Mouse (Mus musculus): ENCODE results near the gene Gpc6.

Gpc6 gene

GRCm38 (mm10) chr14:117451391-117451991 is 526.4 kb downstream of the Gpc6 start:
- no peak for DNase-seq (ENCODE audit: low read depth, low spot score)

- DNase-seq (ENCODE audit: low read depth, low spot score) = no peak
Observed at GRCm38 (mm10) chr14:117452150-117452549, 527.0 kb downstream of the Gpc6 start.

GRCm38 (mm10) chr14:117473378-117473777 is 548.3 kb downstream of the Gpc6 start:
- no peak for DNase-seq (ENCODE audit: low read depth, low spot score)

- no peak for DNase-seq (ENCODE audit: low read depth, low spot score)
Observed at GRCm38 (mm10) chr14:117478879-117479278, 553.8 kb downstream of the Gpc6 start.

GRCm38 (mm10) chr14:117487161-117487754 is 562.1 kb downstream of the Gpc6 start:
- no peak for DNase-seq (ENCODE audit: low read depth, low spot score)

- DNase-seq (ENCODE audit: low read depth, low spot score) = no peak
Observed at GRCm38 (mm10) chr14:117490469-117490868, 565.4 kb downstream of the Gpc6 start.

GRCm38 (mm10) chr14:117495118-117495517 is 570.0 kb downstream of the Gpc6 start:
- DNase-seq (ENCODE audit: low read depth, low spot score) = peak; percentile 24

- no peak for DNase-seq (ENCODE audit: low read depth, low spot score)
Observed at GRCm38 (mm10) chr14:117498785-117499184, 573.7 kb downstream of the Gpc6 start.

- no peak for DNase-seq (ENCODE audit: low read depth, low spot score)
Observed at GRCm38 (mm10) chr14:117499354-117499753, 574.2 kb downstream of the Gpc6 start.

- peak; percentile 8 for DNase-seq (ENCODE audit: low read depth, low spot score)
Observed at GRCm38 (mm10) chr14:117514829-117515228, 589.7 kb downstream of the Gpc6 start.

GRCm38 (mm10) chr14:117519574-117519973 is 594.5 kb downstream of the Gpc6 start:
- DNase-seq (ENCODE audit: low read depth, low spot score) = no peak

GRCm38 (mm10) chr14:117520706-117521105 is 595.6 kb downstream of the Gpc6 start:
- no peak for DNase-seq (ENCODE audit: low read depth, low spot score)

- no peak for DNase-seq (ENCODE audit: low read depth, low spot score)
Observed at GRCm38 (mm10) chr14:117525133-117525532, 600.0 kb downstream of the Gpc6 start.

- DNase-seq (ENCODE audit: low read depth, low spot score) = no peak
Observed at GRCm38 (mm10) chr14:117527053-117527452, 601.9 kb downstream of the Gpc6 start.

GRCm38 (mm10) chr14:117529439-117529838 is 604.3 kb downstream of the Gpc6 start:
- DNase-seq (ENCODE audit: low read depth, low spot score) = no peak

- DNase-seq (ENCODE audit: low read depth, low spot score) = no peak
Observed at GRCm38 (mm10) chr14:117552776-117553175, 627.7 kb downstream of the Gpc6 start.

GRCm38 (mm10) chr14:117556715-117557320 is 631.7 kb downstream of the Gpc6 start:
- no peak for DNase-seq (ENCODE audit: low read depth, low spot score)

GRCm38 (mm10) chr14:117562146-117562545 is 637.0 kb downstream of the Gpc6 start:
- DNase-seq (ENCODE audit: low read depth, low spot score) = no peak

GRCm38 (mm10) chr14:117569278-117569677 is 644.2 kb downstream of the Gpc6 start:
- DNase-seq (ENCODE audit: low read depth, low spot score) = no peak

- DNase-seq (ENCODE audit: low read depth, low spot score) = no peak
Observed at GRCm38 (mm10) chr14:117572213-117572612, 647.1 kb downstream of the Gpc6 start.

- DNase-seq (ENCODE audit: low read depth, low spot score) = no peak
Observed at GRCm38 (mm10) chr14:117574216-117574615, 649.1 kb downstream of the Gpc6 start.

GRCm38 (mm10) chr14:117581740-117582139 is 656.6 kb downstream of the Gpc6 start:
- DNase-seq (ENCODE audit: low read depth, low spot score) = no peak

GRCm38 (mm10) chr14:117599758-117600157 is 674.6 kb downstream of the Gpc6 start:
- no peak for DNase-seq (ENCODE audit: low read depth, low spot score)

Measured in ZHBTc4 (cell line).